Mouse (Mus musculus) adrenal gland, postnatal 25 days (tissue): Measurements from ENCODE around the gene Kcnd3. TPM values are rescaled to one million over a fixed set of nuclear protein-coding genes. Genes with fewer than 3 reads are reported as not detected.
A peak's percentile ranks its signal among the peaks of the same experiment; 100 is the strongest.

Experiments
- DNase-seq: peaks from one replicate; pipeline ENCODE4 v3.0.0; 2021; ENCODE audit warnings: mixed read lengths
- total RNA-seq: library from RNA; stranded (reverse); gene quantifications from 2 replicates; pipeline ENCODE4 v1.2.3, GENCODE M21; 2021

The Kcnd3 gene
- total RNA-seq, 1 experiment from 2014 or later, result 4.2 TPM

DNA sequence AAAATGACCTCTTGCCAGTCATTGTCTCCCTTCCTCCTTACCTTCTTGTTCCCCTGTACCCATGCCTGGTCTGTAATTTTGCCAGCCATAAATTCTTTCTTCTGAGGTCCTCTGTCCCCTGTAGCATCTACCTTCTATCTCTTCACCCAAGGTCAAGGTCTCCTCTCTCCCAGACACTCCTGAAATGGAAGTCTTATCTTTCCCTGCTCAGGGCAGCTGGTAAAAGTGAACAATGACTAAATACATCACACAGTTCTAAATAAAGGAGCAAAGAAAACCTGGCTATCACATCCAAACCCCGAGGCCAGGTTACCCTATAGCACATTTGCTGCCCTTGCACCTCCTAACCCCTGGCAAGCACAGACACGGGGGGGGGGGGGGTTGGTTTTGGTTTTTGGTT lies 208.4 kb downstream of the Kcnd3 start:
- DNase-seq, result no peak

DNA sequence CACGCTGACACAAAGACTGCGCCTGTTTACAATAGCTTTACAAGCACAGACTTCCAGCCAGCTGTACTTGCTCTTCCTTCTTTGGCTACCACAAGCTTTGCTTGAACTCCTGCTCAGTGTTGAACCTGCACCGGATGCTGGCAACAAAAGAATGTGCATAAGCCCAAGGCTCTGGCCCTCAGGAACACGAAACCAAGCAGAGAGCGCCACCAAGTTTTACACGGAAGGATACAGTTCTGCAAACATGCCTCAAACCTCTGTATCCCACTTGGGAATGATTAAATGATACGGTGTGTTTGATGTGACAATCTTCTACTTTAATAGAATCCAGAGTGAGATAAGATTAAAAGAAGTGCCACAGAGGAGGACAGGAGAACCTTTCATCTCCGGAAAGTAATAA lies 210.9 kb downstream of the Kcnd3 start:
- DNase-seq, result no peak

DNA sequence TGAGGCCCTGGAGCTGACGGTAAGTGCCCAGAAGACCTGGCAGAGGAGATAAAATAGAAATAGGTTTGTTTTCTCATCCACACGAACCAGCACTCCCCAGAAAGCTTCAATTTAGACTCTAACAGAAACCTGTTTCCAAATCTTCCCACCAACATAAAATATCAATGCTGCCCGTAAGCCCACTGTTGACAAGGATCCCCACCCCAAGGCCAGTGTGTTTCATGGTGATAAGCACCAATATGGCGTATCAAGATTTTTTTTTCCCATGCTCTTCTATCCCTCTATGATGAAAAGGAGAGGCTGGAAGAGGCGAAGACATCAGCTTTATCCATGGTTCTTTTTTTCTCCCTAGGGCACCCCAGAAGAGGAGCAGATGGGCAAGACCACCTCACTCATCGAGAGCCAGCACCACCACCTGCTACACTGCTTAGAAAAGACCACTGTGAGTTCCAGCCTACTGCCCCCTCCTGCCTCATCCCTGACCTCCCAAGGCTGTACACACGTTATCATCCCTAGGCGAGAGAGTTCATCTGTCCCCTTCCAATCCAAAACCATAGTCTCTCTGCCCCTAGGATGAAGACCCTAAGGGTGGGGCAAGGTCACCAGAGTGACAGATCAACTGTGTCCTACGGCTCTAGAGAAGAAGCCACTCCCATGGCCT lies 213.1 kb downstream of the Kcnd3 start:
- no peak for DNase-seq

DNA sequence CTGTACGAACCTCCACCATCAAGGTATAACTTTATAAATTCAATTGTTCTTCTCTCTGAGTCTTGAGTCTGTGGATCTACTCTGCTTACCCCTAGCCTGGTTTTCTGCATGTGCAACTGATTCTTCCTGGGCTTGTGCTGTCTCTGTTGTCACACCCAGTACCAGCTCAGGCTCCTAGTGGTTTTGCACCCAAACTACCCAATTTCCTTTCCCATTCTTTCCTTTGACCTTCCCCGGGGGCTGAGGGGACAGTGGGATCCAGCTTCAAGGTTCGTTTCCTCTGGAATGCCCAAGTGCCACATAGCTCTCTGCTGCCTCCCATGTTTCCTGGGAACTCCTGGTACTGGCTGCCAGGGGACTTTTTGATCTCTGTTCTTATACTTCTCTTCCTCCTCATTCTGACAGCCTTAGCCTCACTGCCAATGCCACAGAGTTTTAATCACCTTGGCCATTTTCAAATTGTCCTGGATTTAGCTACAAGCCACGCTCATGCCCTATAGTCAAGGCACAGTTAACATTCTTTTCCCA lies 214.9 kb downstream of the Kcnd3 start:
- DNase-seq, result no peak

DNA sequence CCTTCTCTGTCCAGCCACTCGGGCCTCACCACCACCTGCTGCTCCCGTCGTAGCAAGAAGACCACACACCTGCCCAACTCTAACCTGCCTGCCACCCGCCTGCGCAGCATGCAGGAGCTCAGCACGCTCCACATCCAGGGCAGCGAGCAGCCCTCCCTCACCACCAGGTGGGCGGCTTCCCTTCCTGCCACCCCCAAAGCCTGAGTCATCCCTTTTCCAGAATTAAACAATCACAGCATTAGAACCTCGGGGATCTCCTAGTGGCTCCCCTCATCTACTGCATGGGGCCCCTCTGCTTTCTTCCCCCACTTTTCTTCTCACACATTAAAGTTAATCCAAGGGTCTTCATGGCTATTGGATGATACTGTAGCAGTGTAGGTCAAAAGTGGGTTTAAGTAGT lies 216.0 kb downstream of the Kcnd3 start:
- no peak for DNase-seq

DNA sequence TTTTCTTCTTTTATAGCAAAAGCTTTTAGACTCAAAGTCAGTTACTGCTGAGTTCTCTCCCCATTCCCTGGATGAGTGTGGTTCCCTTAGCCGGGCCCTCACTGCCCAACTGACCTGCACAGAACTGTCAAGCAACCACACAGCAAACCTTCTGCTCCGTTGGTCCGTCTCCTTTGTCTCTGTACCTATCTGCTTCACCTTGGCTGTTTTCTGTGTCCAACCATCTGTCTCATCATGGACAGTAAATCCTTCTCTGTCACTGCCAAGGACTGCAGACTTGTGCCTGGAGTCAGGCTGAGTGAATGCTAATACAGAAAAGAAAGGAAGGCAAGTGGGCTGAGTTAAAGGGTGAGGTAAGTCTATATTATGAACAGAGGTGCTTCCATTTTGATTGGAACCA lies 217.6 kb downstream of the Kcnd3 start:
- DNase-seq, result no peak

DNA sequence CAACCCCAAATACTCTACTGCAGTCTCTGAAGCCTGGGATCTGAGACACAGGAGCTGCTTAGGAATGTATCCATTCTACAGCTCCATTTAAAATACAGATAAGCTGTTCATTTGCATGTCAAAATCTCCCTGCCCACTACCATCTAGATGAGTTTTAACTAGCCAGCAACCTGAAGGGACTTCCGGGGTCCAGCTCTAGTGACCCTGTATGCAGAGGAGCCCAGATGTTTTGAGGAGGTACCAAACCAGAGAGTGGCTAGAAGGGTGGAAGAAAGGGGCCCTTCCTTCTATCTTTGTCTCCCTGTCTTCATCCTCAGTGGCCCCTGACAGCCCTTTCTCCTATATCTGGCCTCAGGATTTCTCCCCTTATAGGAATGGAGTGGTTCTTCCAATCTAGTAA lies 218.7 kb downstream of the Kcnd3 start:
- no peak for DNase-seq

DNA sequence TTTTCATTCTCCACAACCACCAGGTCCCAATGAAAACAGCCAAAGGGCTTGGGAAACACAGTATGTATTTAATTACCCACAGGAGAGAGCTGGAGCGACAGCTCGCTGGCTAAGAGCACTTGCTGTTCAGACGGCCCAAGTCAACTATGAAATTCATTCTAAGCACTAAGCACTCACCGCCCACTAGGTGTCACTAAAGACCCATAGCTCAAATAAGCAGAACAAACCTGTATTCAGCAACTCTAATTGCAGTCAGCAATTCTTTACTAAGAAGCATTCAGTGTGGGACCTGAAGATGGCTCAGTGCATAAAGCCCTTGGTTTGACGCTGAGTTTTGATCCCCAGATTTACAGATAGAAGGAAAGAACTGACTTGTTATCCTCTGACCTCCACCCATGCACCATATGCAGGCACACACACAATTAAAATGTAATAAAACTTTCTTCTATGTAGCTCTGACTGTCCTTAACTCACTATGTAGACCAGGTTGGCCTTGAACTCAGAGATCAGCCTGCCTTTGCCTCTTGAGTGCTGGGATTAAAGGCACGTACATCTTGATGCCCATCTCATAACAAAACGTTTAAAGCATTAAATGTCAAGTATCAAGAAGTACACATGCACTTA lies 222.6 kb downstream of the Kcnd3 start:
- DNase-seq, result peak; percentile 19

DNA sequence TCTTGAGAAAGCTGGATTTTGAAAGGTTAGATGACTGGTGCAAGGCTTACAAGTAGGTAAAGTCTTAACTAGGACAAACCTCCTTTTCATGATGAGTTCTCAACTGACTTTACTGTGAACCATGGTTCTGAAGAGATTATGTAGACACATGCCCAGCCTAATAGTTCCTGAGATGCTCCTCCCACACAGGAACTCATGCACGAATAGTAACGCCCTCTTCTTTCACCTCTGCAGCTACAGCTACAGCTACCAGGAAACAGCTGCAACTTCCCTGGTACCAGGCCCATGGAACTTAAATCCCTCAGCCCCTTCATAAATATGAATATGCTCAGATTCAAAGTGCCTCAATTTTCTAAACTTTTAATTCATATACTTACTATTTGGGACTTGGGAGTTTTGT lies 223.8 kb downstream of the Kcnd3 start:
- no peak for DNase-seq

DNA sequence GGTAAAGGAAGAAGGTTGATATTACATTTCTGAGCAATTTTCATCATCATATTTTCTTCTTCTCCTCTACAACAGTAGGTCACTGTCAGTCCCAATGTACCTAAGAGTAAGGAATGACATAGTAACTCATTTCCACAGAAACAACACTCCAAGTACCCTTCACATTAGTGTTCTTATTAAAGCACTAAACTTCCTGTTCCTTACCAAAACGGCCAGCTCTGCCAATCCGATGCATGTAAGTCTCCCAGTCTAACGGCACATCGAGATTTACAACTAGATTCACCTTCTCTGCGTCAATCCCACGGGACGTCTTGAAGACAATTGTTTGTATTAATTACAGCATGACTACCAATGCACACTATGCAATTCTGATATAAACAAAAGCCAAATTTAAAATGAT lies 228.2 kb downstream of the Kcnd3 start:
- no peak for DNase-seq

DNA sequence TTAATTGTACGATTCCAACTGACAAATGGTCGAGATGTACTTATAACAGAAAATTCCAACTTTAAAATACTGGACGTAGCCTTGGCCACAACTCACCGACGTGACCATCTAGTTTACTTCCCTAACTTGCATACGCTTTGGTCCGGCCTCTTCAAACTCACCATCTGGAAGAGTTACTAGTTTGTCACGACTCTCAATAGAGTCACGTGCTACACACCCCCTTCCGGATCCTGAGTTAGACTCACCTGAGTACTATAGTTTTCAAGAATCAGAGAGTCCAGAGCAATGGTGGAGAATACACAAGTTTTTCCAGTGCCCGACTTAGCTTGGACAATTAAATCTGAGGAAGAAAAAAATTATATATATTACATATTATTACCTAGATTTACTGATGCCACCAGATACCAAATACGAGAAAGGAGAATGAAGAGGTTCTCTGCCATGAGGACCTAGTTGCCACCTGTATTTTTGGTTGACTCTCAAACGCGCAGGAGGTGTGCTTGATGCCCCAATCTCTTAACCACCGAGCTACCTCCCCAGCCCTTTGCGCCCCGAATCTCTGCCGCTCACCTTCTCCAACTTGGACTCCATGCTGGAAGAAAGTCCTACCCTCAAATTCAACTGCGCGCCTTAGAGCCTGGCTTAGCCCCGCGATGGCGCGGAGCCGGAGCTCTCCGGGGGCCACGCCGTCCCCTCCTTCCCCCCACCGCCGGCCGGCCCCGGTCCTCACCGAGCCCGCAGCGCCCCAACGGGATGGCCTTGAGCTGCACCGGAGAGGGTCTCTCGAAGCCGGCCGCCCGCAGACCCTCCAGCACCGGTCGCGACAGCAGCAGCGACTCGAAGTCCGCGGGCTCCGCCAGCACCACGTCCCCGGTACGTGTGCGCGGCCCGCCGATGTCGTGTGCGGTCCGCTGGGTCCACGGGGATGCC lies 234.5 kb downstream of the Kcnd3 start:
- no peak for DNase-seq

DNA sequence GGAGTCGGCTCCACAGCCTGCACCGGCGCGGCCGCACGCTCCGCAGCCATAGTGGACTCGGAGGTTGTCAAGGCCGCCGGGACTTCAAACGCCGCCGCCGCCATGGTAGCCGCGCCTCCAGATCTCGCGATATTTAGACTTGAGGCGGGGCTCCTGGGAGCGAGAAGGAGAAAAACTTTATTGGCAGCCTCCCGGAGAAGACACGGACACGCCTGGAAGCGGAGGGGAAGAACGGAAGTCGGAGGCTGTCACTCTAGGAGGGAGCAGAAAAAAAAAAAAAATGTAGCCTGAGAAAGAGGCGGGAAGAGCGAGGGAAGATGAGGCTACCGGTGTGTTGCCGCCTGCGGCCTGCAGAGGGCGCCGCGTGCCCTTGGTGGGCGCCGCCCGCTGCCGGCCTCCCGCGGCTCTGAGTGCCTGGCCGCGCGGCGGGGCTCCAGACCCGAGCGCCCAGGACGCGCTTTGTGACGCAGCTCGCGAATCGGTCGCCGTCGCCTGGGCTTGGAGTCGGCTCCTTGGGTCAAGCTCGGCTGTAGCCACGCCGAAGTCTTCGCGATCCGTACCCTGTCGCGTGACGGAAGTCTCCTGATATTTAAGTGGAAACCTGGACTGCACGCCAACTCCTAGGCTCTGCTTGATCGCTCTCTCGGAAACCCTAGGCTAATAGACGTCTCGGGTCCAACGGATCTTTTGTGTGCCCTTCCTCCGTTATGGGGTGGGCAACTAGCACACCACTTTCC lies 235.4 kb downstream of the Kcnd3 start, which contains the start of gene Ddx20:
Gene Ddx20, minus strand, starts transcription at position 251 of the 737 bp plus-strand sequence.
- peak; percentile 91 for DNase-seq

DNA sequence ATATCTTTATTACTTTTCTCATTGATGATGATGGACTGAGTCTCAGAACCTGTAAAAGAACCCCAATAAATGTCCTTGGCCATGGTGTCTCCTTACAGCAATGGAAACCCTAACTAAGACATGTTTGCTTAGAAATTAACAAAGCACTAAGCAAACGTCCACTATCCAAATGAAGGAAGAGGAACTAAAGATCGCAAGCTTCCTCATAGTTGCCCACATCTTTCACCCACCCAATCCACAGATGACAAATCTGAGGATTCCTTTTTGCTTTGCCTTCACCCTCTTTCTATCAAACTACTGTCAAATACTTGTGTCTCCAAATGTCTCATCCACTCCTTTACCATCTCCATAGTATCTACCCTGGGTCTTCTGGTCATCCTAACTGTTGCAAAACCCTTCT lies 236.4 kb downstream of the Kcnd3 start:
- no peak for DNase-seq

DNA sequence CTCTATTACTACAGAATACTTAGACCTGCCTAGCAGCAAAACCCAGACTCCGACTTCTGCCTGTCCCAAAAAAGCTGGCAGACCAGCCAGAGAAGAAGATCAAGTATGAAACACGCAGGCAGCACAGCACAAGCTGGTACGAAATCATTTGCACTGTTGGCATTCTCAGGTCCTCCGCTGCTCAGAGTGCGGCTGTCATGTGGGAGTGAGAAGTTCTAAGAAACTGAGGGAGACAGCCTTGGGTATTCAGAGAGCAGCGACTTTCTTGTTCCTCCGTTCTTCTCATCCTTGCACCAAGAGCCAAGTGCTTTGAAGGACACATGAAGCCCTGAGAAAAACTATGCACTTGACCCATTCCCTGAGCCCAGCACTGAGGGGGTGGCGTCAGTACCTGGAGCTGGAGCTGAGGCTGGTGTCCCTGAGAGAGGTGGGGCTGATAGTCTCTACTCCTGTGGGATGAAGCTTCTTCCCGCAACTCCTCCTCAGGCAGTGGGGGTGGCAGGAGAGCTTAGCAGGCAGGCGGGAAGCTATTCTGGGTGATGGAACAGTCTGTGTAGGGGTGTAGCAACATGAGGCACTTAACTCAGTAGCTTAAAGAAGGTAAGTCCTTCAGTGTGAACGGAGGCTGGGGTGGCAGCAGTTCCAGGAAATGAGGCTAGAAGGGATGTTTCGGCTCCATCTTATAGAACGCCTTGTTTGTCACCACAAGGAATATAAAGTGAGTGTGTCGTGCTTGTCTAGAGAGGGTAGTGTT lies 241.4 kb downstream of the Kcnd3 start:
- DNase-seq, result no peak

DNA sequence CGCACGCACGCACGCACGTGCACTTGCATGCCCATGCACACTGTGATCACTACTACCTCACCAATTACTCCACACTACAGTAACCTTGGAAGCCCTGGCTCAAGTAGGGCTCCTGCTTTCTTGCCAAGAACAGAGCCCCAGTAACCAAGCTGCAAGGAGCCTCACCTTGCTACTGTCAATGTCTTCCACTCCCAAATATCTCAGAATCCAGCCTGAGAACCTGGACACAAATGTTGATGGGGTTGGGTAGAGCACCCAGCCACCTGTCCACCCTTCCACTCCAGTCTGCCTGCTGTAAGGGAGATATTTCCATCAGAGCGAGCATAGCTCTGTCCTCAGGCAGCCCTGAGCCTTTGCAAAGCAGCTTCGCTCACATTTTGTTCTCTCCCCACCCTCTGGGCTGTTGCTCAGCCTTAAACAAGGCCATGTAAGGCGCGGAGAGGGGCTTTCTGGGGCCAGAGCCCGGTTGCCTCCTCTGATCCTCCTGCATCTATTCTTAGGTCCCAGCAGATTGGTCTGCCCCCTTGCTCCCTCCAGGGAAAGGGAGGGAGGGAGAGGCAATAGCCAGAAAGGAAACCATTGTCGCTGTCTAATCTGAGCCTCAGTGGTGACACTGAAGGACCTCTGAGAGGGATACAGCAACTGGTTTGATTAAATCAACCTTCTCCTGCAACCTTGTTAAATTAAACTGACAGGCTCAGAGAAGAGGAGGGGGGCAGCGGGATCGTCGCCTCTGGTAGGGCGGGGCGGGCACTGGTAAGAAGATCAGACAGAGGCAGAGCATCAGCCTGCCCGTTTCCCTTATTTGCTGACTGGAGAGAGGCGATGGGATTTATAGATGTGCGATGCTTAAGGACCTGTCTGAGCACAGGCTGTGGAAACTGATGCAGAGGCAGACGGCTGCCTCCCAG lies 243.6 kb downstream of the Kcnd3 start:
- no peak for DNase-seq

DNA sequence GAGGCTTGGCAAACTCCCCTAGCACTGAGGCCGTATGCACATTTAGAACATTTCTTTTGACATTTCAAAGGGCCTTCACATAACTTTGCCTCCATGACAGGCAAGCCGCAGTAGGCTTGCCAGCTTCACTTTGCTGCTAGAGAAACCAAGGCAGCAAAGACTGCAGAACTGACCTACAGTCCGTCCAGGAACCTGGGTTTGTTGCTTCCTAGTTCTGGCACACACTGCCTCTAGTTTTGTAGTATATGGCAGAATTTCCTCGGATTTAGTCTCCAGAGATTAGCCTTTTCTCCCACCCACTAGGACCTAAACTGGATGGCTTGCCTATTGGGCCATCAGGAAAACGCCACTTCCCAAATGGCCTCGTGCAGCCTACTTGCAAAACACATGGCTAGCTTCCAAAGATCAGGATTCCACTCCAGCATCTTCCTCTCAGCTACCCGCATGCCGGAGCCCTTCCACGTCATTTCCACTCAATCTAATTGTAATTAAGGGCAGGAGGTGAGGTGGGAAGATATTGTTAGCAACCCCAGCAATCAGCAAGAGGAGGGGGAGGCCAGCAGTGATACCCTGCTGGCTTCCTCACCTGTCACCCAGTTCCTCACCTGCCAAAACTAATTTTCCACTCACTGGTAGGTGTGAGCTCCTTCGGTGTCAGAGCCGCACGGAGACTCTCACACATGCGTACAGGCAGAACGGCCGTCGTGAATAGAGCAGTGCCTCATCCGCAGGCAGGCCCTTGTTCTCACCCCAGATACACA lies 244.4 kb downstream of the Kcnd3 start:
- no peak for DNase-seq

DNA sequence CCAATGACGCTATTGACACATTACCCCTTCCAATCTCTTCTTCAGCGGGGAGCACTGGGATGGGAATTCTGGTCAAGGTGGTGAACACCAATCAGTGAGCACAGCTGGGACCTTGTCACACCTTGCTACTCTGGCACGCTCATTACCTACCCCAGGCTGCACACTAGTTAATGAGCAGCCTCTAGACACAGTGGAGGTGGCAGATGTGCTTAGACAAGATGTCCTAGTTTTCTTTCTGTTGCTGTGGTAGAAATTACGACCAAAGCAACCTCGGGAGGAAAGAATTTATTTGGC lies 245.0 kb downstream of the Kcnd3 start:
- DNase-seq, result no peak

DNA sequence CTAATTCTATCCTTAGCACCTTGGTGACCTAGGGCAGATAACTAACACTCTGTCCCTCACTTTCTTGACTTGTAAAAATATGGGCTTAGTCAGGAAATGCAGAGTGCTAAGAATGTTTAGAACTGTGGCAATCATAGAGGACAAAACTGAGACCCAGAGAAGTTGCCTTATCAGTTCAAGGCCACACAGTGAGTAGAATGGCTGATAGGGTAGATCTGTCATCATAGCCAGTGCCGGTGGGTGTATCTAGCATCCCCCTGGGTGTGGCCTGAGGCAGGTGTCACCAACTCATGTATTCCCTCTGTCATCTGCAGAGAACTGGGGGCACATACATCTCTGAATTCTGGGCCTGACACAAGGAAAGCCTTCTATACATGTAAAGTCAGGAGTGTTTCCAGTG lies 246.2 kb downstream of the Kcnd3 start:
- no peak for DNase-seq

DNA sequence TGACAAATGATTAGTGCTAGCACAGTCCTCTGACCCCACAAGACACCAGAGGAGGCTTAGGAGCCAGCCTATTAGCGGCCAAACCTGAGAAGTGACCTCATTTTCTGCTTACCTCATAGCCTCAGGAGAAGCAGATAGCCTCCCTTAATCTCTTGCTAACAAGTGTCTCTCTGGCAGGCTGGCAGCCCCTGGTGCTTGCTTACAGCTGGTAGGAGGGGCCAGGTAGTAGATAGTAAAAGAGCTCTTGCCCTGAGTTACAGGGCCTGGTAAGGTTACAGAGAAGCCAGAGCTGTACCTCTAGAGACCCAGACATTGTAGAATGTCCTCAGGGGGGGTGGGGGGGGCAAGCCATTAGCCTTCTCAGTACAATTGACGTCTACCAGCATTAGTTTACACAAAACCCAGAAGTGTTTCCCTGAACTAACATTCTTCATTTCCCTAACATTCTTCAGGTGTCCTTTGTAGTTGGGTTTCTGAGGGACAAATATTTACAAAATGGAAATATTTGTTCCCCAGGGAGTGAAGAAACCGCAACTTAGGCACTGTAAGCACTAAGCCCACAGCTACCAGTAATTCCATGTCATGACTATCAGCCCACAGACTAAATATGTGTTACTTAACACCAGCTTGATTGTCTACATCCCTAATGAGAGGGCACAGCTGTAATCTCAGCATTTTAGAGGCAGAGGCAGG lies 247.3 kb downstream of the Kcnd3 start:
- no peak for DNase-seq
